Mouse (Mus musculus): ENCODE results near the gene Tmem185b. TPM values are rescaled to one million over a fixed set of nuclear protein-coding genes. Genes with fewer than 3 reads are reported as not detected.

The Tmem185b gene
- total RNA-seq, 2 experiments from 2014 or later, result 12.1 to 12.3 TPM

Other genes with a start within 250 kb of the Tmem185b start
- 1 to 10 TPM; 1.0 to 1.6 TPM for gene Inhbb, start 103.9 kb upstream of the Tmem185b start, total RNA-seq (2021)
- 10 to 100 TPM; 36.7 to 39.6 TPM for gene Ralb, start 21.4 kb upstream of the Tmem185b start, total RNA-seq (2021)
- gene Epb41l5, start 122.8 kb downstream of the Tmem185b start, total RNA-seq (2021), result 1 to 10 TPM; 2.7 to 5.6 TPM

Data from heart, postnatal 14 days (tissue).